Mouse (Mus musculus): ENCODE measurements around the gene Zfp597. TPM values are rescaled to one million over a fixed set of nuclear protein-coding genes. Genes with fewer than 3 reads are reported as not detected.
A peak's percentile ranks its signal among the peaks of the same experiment; 100 is the strongest.
"Not testable (repeated sequence)": the region's sequence is repeated elsewhere in the genome, so short reads cannot be mapped to it uniquely, and the experiment has no call there.

The Zfp597 gene
- polyA plus RNA-seq, 1 experiment from 2014 or later: 5.5 TPM

DNA sequence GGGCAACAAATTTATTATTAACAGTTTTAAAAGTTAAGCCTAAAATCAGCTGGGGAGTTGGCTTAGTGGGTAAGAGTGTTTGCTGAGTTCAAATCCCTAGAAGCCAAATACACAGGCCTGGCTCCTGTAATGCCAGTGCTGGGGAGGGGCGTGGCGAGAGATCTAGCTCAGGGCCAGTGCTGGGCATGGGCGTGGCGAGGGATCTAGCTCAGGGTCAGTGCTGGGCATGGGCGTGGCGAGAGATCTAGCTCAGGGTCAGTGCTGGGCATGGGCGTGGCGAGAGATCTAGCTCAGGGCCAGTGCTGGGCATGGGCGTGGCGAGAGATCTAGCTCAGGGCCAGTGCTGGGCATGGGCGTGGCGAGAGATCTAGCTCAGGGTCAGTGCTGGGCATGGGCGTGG is 33.1 kb downstream of the Zfp597 start:
- not testable (repeated sequence) for H3K9ac ChIP-seq (ENCODE audit: low read depth, low read length); H3K9me3 ChIP-seq (replicated peaks; ENCODE audit: control insufficient read depth, low read length); H3K4me3 ChIP-seq (ENCODE audit: low read depth, low read length); H3K4me1 ChIP-seq (ENCODE audit: control insufficient read depth, insufficient read depth, low read length); H3K4me2 ChIP-seq; ATAC-seq (replicated peaks; ENCODE audit: insufficient number of reproducible peaks, low FRiP score, low TSS enrichment); H3K36me3 ChIP-seq (ENCODE audit: control insufficient read depth, insufficient read depth, low read length); H3K27me3 ChIP-seq (ENCODE audit: control insufficient read depth, insufficient read depth, low read length); H3K27ac ChIP-seq (ENCODE audit: low read depth, low read length)
- WGBS (ENCODE audit: insufficient replicate concordance): 86% methylated on average over 11 of the region's 13 CpGs

- 59% methylated on average over 3 of the region's 3 CpGs for WGBS (ENCODE audit: insufficient replicate concordance)
- H3K4me1 ChIP-seq (ENCODE audit: control insufficient read depth, insufficient read depth, low read length): peaks cover 6% of the 10 kb centered on the region
- H3K4me2 ChIP-seq: no peak overlapping the region
- no peak overlapping the region for H3K4me3 ChIP-seq (ENCODE audit: low read depth, low read length)
- ATAC-seq (replicated peaks; ENCODE audit: insufficient number of reproducible peaks, low FRiP score, low TSS enrichment): no peak
- H3K27ac ChIP-seq (ENCODE audit: low read depth, low read length): no peak overlapping the region
- no peaks in the 10 kb centered on the region for H3K36me3 ChIP-seq (ENCODE audit: control insufficient read depth, insufficient read depth, low read length)
- H3K27me3 ChIP-seq (ENCODE audit: control insufficient read depth, insufficient read depth, low read length): no peaks in the 10 kb centered on the region
- H3K9me3 ChIP-seq (replicated peaks; ENCODE audit: control insufficient read depth, low read length): no peaks in the 10 kb centered on the region
- H3K9ac ChIP-seq (ENCODE audit: low read depth, low read length): no peak overlapping the region
These were observed 35.9 kb downstream of the Zfp597 start for GRCm38 (mm10) chr16:3848416-3848815.

GRCm38 (mm10) chr16:3847871-3848270 is 36.5 kb downstream of the Zfp597 start:
- H3K36me3 ChIP-seq (ENCODE audit: control insufficient read depth, insufficient read depth, low read length): no peaks in the 10 kb centered on the region
- H3K4me2 ChIP-seq: peak overlapping the region; percentile 81
- no peaks in the 10 kb centered on the region for H3K9me3 ChIP-seq (replicated peaks; ENCODE audit: control insufficient read depth, low read length)
- H3K4me1 ChIP-seq (ENCODE audit: control insufficient read depth, insufficient read depth, low read length): peaks cover 6% of the 10 kb centered on the region
- no peak for ATAC-seq (replicated peaks; ENCODE audit: insufficient number of reproducible peaks, low FRiP score, low TSS enrichment)
- H3K4me3 ChIP-seq (ENCODE audit: low read depth, low read length): peak overlapping the region; percentile 71
- no peaks in the 10 kb centered on the region for H3K27me3 ChIP-seq (ENCODE audit: control insufficient read depth, insufficient read depth, low read length)
- peak overlapping the region; percentile 74 for H3K9ac ChIP-seq (ENCODE audit: low read depth, low read length)
- H3K27ac ChIP-seq (ENCODE audit: low read depth, low read length): no peak overlapping the region
- WGBS (ENCODE audit: insufficient replicate concordance): 45% methylated on average over 4 of the region's 4 CpGs

GRCm38 (mm10) chr16:3846711-3847518 is 37.4 kb downstream of the Zfp597 start, which contains the start of gene Zfp174:
Gene Zfp174, plus strand, starts transcription at chr16:3847268.
- Histone ChIP-seq H3K27me3 (ENCODE audit: control insufficient read depth, insufficient read depth, low read length) (no peaks in the 10 kb centered on the region), H3K9ac (ENCODE audit: low read depth, low read length) (peak within 1 kb of the TSS; percentile 74), H3K4me3 (ENCODE audit: low read depth, low read length) (peak within 1 kb of the TSS; percentile 71), H3K4me1 (ENCODE audit: control insufficient read depth, insufficient read depth, low read length) (peaks cover 6% of the 10 kb centered on the region), H3K9me3 (replicated peaks; ENCODE audit: control insufficient read depth, low read length) (no peaks in the 10 kb centered on the region), H3K36me3 (ENCODE audit: control insufficient read depth, insufficient read depth, low read length) (no peaks in the 10 kb centered on the region), H3K4me2 (peak within 1 kb of the TSS; percentile 81), H3K27ac (ENCODE audit: low read depth, low read length) (0 out of 2 replicates have a peak within 1 kb of the TSS, but pooled peaks have one; percentile 6)
- 3% methylated on average over 38 of the region's 38 CpGs for WGBS (ENCODE audit: insufficient replicate concordance)
- peak; percentile 100 for ATAC-seq (replicated peaks; ENCODE audit: insufficient number of reproducible peaks, low FRiP score, low TSS enrichment)

- no peak for ATAC-seq (replicated peaks; ENCODE audit: insufficient number of reproducible peaks, low FRiP score, low TSS enrichment)
- peaks cover 6% of the 10 kb centered on the region for H3K4me1 ChIP-seq (ENCODE audit: control insufficient read depth, insufficient read depth, low read length)
- H3K27ac ChIP-seq (ENCODE audit: low read depth, low read length): no peak overlapping the region
- no peaks in the 10 kb centered on the region for H3K36me3 ChIP-seq (ENCODE audit: control insufficient read depth, insufficient read depth, low read length)
- H3K9ac ChIP-seq (ENCODE audit: low read depth, low read length): no peak overlapping the region
- WGBS (ENCODE audit: insufficient replicate concordance): 74% methylated on average over 1 of the region's 1 CpGs
- H3K4me2 ChIP-seq: no peak overlapping the region
- H3K4me3 ChIP-seq (ENCODE audit: low read depth, low read length): no peak overlapping the region
- H3K27me3 ChIP-seq (ENCODE audit: control insufficient read depth, insufficient read depth, low read length): no peaks in the 10 kb centered on the region
- no peaks in the 10 kb centered on the region for H3K9me3 ChIP-seq (replicated peaks; ENCODE audit: control insufficient read depth, low read length)
These were observed 40.6 kb downstream of the Zfp597 start for GRCm38 (mm10) chr16:3843796-3844195.

DNA sequence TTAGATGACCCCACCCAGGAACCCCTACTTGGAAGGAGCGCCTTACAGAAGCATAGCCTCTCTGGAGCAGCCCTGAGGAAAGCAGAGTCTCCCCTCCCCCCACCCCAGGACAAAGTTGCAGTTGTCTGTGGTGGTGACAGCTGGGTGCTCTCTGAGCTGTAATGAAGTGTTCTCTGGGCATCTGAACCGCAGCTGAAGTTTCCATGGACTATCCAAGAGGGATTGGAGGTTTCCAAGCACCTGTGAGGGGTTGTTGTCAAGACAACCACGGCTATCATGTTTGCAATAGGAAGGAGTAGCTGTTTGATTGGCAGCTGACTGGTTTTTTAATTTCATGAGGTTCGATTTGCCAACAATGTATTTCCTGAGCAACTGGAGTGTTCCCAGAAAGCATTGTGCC is 41.4 kb downstream of the Zfp597 start:
- Histone ChIP-seq H3K27ac (ENCODE audit: low read depth, low read length) (no peak overlapping the region), H3K9me3 (replicated peaks; ENCODE audit: control insufficient read depth, low read length) (no peaks in the 10 kb centered on the region), H3K4me3 (ENCODE audit: low read depth, low read length) (no peak overlapping the region), H3K9ac (ENCODE audit: low read depth, low read length) (no peak overlapping the region), H3K4me2 (no peak overlapping the region), H3K36me3 (ENCODE audit: control insufficient read depth, insufficient read depth, low read length) (no peaks in the 10 kb centered on the region), H3K27me3 (ENCODE audit: control insufficient read depth, insufficient read depth, low read length) (no peaks in the 10 kb centered on the region), H3K4me1 (ENCODE audit: control insufficient read depth, insufficient read depth, low read length) (peaks cover 4% of the 10 kb centered on the region)
- no peak for ATAC-seq (replicated peaks; ENCODE audit: insufficient number of reproducible peaks, low FRiP score, low TSS enrichment)
- WGBS (ENCODE audit: insufficient replicate concordance): 30% methylated on average over 4 of the region's 4 CpGs

- H3K4me2 ChIP-seq: no peak overlapping the region
- 46% methylated on average over 17 of the region's 17 CpGs for WGBS (ENCODE audit: insufficient replicate concordance)
- no peaks in the 10 kb centered on the region for H3K4me1 ChIP-seq (ENCODE audit: control insufficient read depth, insufficient read depth, low read length)
- H3K36me3 ChIP-seq (ENCODE audit: control insufficient read depth, insufficient read depth, low read length): no peaks in the 10 kb centered on the region
- no peaks in the 10 kb centered on the region for H3K27me3 ChIP-seq (ENCODE audit: control insufficient read depth, insufficient read depth, low read length)
- ATAC-seq (replicated peaks; ENCODE audit: insufficient number of reproducible peaks, low FRiP score, low TSS enrichment): no peak
- no peaks in the 10 kb centered on the region for H3K9me3 ChIP-seq (replicated peaks; ENCODE audit: control insufficient read depth, low read length)
- no peak overlapping the region for H3K27ac ChIP-seq (ENCODE audit: low read depth, low read length)
- no peak overlapping the region for H3K4me3 ChIP-seq (ENCODE audit: low read depth, low read length)
- no peak overlapping the region for H3K9ac ChIP-seq (ENCODE audit: low read depth, low read length)
These were observed 45.0 kb downstream of the Zfp597 start for GRCm38 (mm10) chr16:3839157-3839885.

- no peaks in the 10 kb centered on the region for H3K36me3 ChIP-seq (ENCODE audit: control insufficient read depth, insufficient read depth, low read length)
- no peak overlapping the region for H3K4me2 ChIP-seq
- WGBS (ENCODE audit: insufficient replicate concordance): 79% methylated on average over 2 of the region's 2 CpGs
- no peak overlapping the region for H3K9ac ChIP-seq (ENCODE audit: low read depth, low read length)
- no peak overlapping the region for H3K4me3 ChIP-seq (ENCODE audit: low read depth, low read length)
- no peak for ATAC-seq (replicated peaks; ENCODE audit: insufficient number of reproducible peaks, low FRiP score, low TSS enrichment)
- H3K4me1 ChIP-seq (ENCODE audit: control insufficient read depth, insufficient read depth, low read length): no peaks in the 10 kb centered on the region
- no peaks in the 10 kb centered on the region for H3K27me3 ChIP-seq (ENCODE audit: control insufficient read depth, insufficient read depth, low read length)
- H3K27ac ChIP-seq (ENCODE audit: low read depth, low read length): no peak overlapping the region
- H3K9me3 ChIP-seq (replicated peaks; ENCODE audit: control insufficient read depth, low read length): no peaks in the 10 kb centered on the region
These were observed 48.9 kb downstream of the Zfp597 start for GRCm38 (mm10) chr16:3835461-3835860.
